Mouse (Mus musculus) lung, postnatal 0 days (tissue): ENCODE results near the gene Gm43738. TPM values are rescaled to one million over a fixed set of nuclear protein-coding genes. Genes with fewer than 3 reads are reported as not detected.

Experiments
- ATAC-seq: fragments of 200-750 bp; cut with Nextera tagmentation; 2 replicates; pipeline ENCODE4 v1.8.0; 2017; ENCODE audit warnings: moderate library complexity
- DNase-seq: peaks from one replicate; pipeline ENCODE4 v3.0.0-alpha.2; 2016; ENCODE audit warnings: low spot score
- H3K27ac ChIP-seq: fragments of 300-500 bp; sonication (generic); 2 replicates; pipeline ENCODE4 v1.5.1; 2014; ENCODE audit warnings: antibody characterized with exemption, mild to moderate bottlenecking, low read length, mixed read lengths
- H3K27me3 ChIP-seq: fragments of 300-500 bp; sonication (generic); replicated peaks from 2 replicates; pipeline ENCODE4 v1.6.1; 2014; ENCODE audit warnings: low read length, mixed read lengths; ENCODE audit not compliant: insufficient read depth
- H3K36me3 ChIP-seq: fragments of 300-500 bp; sonication (generic); 2 replicates; pipeline ENCODE4 v1.6.1; 2014; ENCODE audit warnings: low read length, mixed read lengths; ENCODE audit not compliant: insufficient read depth
- H3K4me1 ChIP-seq: fragments of 300-500 bp; sonication (generic); 2 replicates; pipeline ENCODE4 v1.6.1; 2014; ENCODE audit warnings: antibody characterized with exemption, low read depth, low read length, mixed read lengths; ENCODE audit not compliant: insufficient read depth
- H3K4me2 ChIP-seq: fragments of 300-500 bp; sonication (generic); replicated peaks from 2 replicates; pipeline ENCODE4 v1.6.1; 2014; ENCODE audit warnings: low read depth, mild to moderate bottlenecking, low read length, moderate library complexity, mixed read lengths
- H3K4me3 ChIP-seq: fragments of 300-500 bp; sonication (generic); 2 replicates; pipeline ENCODE4 v1.5.1; 2014; ENCODE audit warnings: low read depth, low read length
- H3K9ac ChIP-seq: fragments of 300-500 bp; sonication (generic); replicated peaks from 2 replicates; pipeline ENCODE4 v1.6.1; 2014; ENCODE audit warnings: low read depth, mild to moderate bottlenecking
- H3K9me3 ChIP-seq: fragments of 300-500 bp; sonication (generic); 2 replicates; pipeline ENCODE4 v1.6.1; 2016; ENCODE audit warnings: low read length, mixed read lengths
- CTCF ChIP-seq: IDR thresholded peaks from 2 replicates; pipeline ENCODE4 v1.5.1; 2016; ENCODE audit warnings: antibody characterized with exemption, mild to moderate bottlenecking
- EP300 ChIP-seq: IDR thresholded peaks from 2 replicates; pipeline ENCODE4 v1.6.1; 2016; ENCODE audit warnings: antibody characterized with exemption, mild to moderate bottlenecking, control low read depth
- WGBS: fragments of 180-500 bp; shearing (Covaris S2); extraction: QIAGEN DNeasy Blood & Tissue Kit; methylation state at CpG from one replicate; pipeline ENCODE4 v1.1.7; 2014; 5-methylcytosine and 5-hydroxymethylcytosine counted together
- polyA plus RNA-seq: library from polyadenylated mRNA; unstranded; fragments of >200 nt; fragmentation: Nextera tagmentation; extraction: Ambion mirVana; gene quantifications from 2 replicates; pipeline ENCODE4 v1.2.1, GENCODE M21; 2015

The Gm43738 gene
- polyA plus RNA-seq, 1 experiment from 2014 or later: not detected

- no peak for DNase-seq
- Histone ChIP-seq H3K4me1 (no peaks in the 10 kb centered on the region), H3K4me2 (no peak overlapping the region), H3K9ac (no peak overlapping the region), H3K9me3 (no peaks in the 10 kb centered on the region), H3K36me3 (peaks cover 25% of the 10 kb centered on the region; the same call in 1 of the 2 replicates), H3K27ac (no peak overlapping the region), H3K27me3 (no peaks in the 10 kb centered on the region), H3K4me3 (no peak overlapping the region)
- WGBS: 91% methylated on average over 9 of the region's 9 CpGs
- no peak for ATAC-seq
- no peak for TF ChIP-seq CTCF
- no peak for TF ChIP-seq EP300
These were observed 23.5 kb downstream of the Gm43738 start for GRCm38 (mm10) chr3:89077383-89077782.

- Histone ChIP-seq H3K4me1 (no peaks in the 10 kb centered on the region), H3K9ac (no peak overlapping the region), H3K9me3 (no peaks in the 10 kb centered on the region), H3K36me3 (peaks cover 64% of the 10 kb centered on the region), H3K27me3 (no peaks in the 10 kb centered on the region), H3K4me2 (no peak overlapping the region), H3K4me3 (no peak overlapping the region), H3K27ac (no peak overlapping the region)
- DNase-seq (no peak), ATAC-seq (no peak)
- TF ChIP-seq CTCF (no peak), EP300 (no peak)
These were observed 33.6 kb downstream of the Gm43738 start for GRCm38 (mm10) chr3:89067265-89067664.

GRCm38 (mm10) chr3:89061696-89062095 lies 39.2 kb downstream of the Gm43738 start:
- no peak for TF ChIP-seq EP300
- TF ChIP-seq CTCF: no peak
- H3K4me2 ChIP-seq: no peak overlapping the region
- ATAC-seq (no peak), DNase-seq (no peak)
- no peak overlapping the region for H3K4me3 ChIP-seq
- no peaks in the 10 kb centered on the region for H3K4me1 ChIP-seq
- H3K27me3 ChIP-seq: no peaks in the 10 kb centered on the region
- WGBS: 94% methylated on average over 3 of the region's 3 CpGs
- H3K9ac ChIP-seq: no peak overlapping the region
- H3K9me3 ChIP-seq: no peaks in the 10 kb centered on the region
- peaks cover 59% of the 10 kb centered on the region for H3K36me3 ChIP-seq
- H3K27ac ChIP-seq: no peak overlapping the region

GRCm38 (mm10) chr3:89058783-89059182 lies 42.1 kb downstream of the Gm43738 start:
- no peak overlapping the region for H3K9ac ChIP-seq
- no peaks in the 10 kb centered on the region for H3K9me3 ChIP-seq
- ATAC-seq (no peak), DNase-seq (peak; percentile 28)
- H3K27me3 ChIP-seq: no peaks in the 10 kb centered on the region
- H3K4me2 ChIP-seq: no peak overlapping the region
- TF ChIP-seq CTCF (peak; percentile 64), EP300 (no peak)
- 86% methylated on average over 3 of the region's 3 CpGs for WGBS
- H3K27ac ChIP-seq: no peak overlapping the region
- peaks cover 47% of the 10 kb centered on the region; the same call in 1 of the 2 replicates for H3K36me3 ChIP-seq
- H3K4me3 ChIP-seq: no peak overlapping the region
- H3K4me1 ChIP-seq: no peaks in the 10 kb centered on the region

GRCm38 (mm10) chr3:89058361-89058760 lies 42.5 kb downstream of the Gm43738 start:
- DNase-seq: no peak
- Histone ChIP-seq H3K9ac (no peak overlapping the region), H3K4me1 (no peaks in the 10 kb centered on the region), H3K27ac (no peak overlapping the region), H3K4me3 (no peak overlapping the region), H3K36me3 (peaks cover 44% of the 10 kb centered on the region; the same call in 1 of the 2 replicates), H3K4me2 (no peak overlapping the region), H3K9me3 (no peaks in the 10 kb centered on the region), H3K27me3 (no peaks in the 10 kb centered on the region)
- no peak for ATAC-seq
- TF ChIP-seq CTCF (no peak), EP300 (no peak)
- 91% methylated on average over 9 of the region's 9 CpGs for WGBS

GRCm38 (mm10) chr3:89043359-89043758 lies 57.5 kb downstream of the Gm43738 start:
- DNase-seq (no peak), ATAC-seq (no peak)
- no peaks in the 10 kb centered on the region for H3K4me1 ChIP-seq
- no peak overlapping the region for H3K9ac ChIP-seq
- 95% methylated on average over 4 of the region's 4 CpGs for WGBS
- H3K27me3 ChIP-seq: no peaks in the 10 kb centered on the region
- H3K27ac ChIP-seq: no peak overlapping the region
- H3K9me3 ChIP-seq: no peaks in the 10 kb centered on the region
- no peak for TF ChIP-seq EP300
- H3K36me3 ChIP-seq: peaks cover 43% of the 10 kb centered on the region
- no peak overlapping the region for H3K4me3 ChIP-seq
- no peak overlapping the region for H3K4me2 ChIP-seq

Other genes with a start within 250 kb of the Gm43738 start
- 23.2 and 24.6 TPM in 2 replicates for gene Msto1, start 187.1 kb downstream of the Gm43738 start, polyA plus RNA-seq
- gene Ash1l, start 150.5 kb downstream of the Gm43738 start, polyA plus RNA-seq: 11.9 and 15.0 TPM in 2 replicates
- gene Dap3, start 149.9 kb downstream of the Gm43738 start, polyA plus RNA-seq: 64.6 and 66.3 TPM in 2 replicates
- gene Rusc1, start 7.8 kb downstream of the Gm43738 start, polyA plus RNA-seq: 16.0 and 17.9 TPM in 2 replicates
- 185 and 199 TPM in 2 replicates for gene Fdps, start 860 bp upstream of the Gm43738 start, polyA plus RNA-seq
- 0.14 and 0.32 TPM in 2 replicates for gene Pklr, start 35.0 kb upstream of the Gm43738 start, polyA plus RNA-seq
- 0.19 and 0.31 TPM in 2 replicates for gene Hcn3, start 59.1 kb upstream of the Gm43738 start, polyA plus RNA-seq
- 16.2 and 17.7 TPM in 2 replicates for gene Clk2, start 63.7 kb upstream of the Gm43738 start, polyA plus RNA-seq
- 89.6 and 94.2 TPM in 2 replicates for gene Scamp3, start 76.4 kb upstream of the Gm43738 start, polyA plus RNA-seq
- 6.6 and 8.4 TPM in 2 replicates for gene Fam189b, start 82.0 kb upstream of the Gm43738 start, polyA plus RNA-seq
- 44.4 and 46.5 TPM in 2 replicates for gene Gba, start 101.8 kb upstream of the Gm43738 start, polyA plus RNA-seq
- 77.3 and 77.7 TPM in 2 replicates for gene Thbs3, start 114.1 kb upstream of the Gm43738 start, polyA plus RNA-seq
- 99.3 and 116 TPM in 2 replicates for gene Mtx1, start 126.0 kb upstream of the Gm43738 start, polyA plus RNA-seq
- gene Muc1, start 128.0 kb upstream of the Gm43738 start, polyA plus RNA-seq: 300 and 307 TPM in 2 replicates
- 282 and 309 TPM in 2 replicates for gene Krtcap2, start 144.9 kb upstream of the Gm43738 start, polyA plus RNA-seq
- 1.8 and 2.1 TPM in 2 replicates for gene Trim46, start 145.2 kb upstream of the Gm43738 start, polyA plus RNA-seq
- gene Dpm3, start 158.3 kb upstream of the Gm43738 start, polyA plus RNA-seq: 125 and 136 TPM in 2 replicates
- gene Slc50a1, start 169.5 kb upstream of the Gm43738 start, polyA plus RNA-seq: 95.7 and 96.4 TPM in 2 replicates
- 174 and 188 TPM in 2 replicates for gene Efna1, start 180.0 kb upstream of the Gm43738 start, polyA plus RNA-seq
- 4.4 and 6.7 TPM in 2 replicates for gene Efna3, start 221.9 kb upstream of the Gm43738 start, polyA plus RNA-seq
- gene Efna4, start 236.9 kb upstream of the Gm43738 start, polyA plus RNA-seq: 9.7 and 10.3 TPM in 2 replicates
- gene Adam15, start 248.9 kb upstream of the Gm43738 start, polyA plus RNA-seq: 133 and 177 TPM in 2 replicates